Mouse (Mus musculus): ENCODE data around the gene Wscd2.

Wscd2 gene

DNA sequence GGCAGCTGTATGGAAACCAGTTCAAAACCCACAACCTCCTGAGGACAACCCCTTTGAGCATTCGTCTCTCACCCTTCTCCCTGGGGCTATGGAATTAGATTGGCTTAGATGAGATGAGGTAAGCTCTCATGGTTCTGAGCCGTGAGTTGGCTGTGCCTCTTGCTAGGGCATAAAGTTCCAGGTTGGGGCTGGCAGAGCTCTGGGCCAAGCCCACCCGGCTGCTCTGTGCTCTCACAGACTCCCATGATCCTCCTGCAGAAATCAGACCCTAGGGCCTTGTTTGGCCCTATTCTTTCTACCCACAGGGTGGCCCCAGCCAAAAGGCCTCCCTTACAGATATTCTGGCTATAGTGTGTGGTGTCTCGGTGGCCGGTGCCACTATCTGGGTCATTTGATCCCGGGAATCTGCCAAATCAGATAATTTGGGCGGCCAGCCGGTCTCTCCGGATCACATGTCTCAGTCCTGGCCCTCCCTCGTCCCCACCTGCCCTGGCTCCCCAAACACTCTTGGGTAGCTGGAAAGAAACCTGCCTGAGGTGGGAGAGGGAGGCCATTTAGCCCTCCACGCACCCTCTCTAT lies 4.5 kb upstream of the Wscd2 start:
- no peak for DNase-seq (ENCODE audit: low spot score)

DNA sequence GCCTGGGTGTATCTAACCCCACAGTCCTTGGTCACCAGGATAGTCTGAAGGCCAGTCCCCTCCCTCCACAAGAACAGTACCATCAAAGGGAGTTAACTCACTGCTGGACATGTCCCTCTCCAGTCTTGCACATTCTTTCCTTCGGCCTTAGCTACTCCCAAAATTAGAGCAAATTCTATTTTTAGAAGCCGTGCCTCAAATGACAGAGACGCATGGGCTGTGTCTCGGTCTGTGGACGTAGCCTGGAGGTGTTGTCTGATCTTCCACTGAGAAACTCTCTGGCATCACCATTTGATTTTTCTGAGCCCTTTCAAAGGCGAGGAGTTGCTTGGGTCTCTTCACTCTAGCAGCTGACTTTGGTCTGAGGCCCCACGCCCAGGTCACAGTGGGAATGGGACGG lies 2.3 kb upstream of the Wscd2 start:
- DNase-seq (ENCODE audit: low spot score), result no peak

DNA sequence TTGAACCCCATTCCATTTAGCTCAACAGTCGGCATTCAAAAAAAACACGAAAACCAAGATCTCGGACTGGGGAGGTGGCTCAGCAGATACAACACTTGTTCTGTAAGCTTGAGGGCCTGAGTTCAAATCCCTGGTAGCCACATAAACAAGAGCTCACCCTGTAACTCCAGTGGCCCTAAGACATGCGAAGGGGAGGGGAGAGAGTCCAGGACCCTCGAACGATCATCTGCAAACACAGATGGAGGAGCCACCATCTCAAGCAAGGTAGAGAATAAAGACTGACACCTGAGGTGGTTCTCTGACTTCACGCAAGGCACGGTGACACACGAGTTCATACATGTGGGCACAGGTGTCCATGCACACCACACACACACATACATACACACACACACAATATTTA lies 516 bp upstream of the Wscd2 start:
- no peak for DNase-seq (ENCODE audit: low spot score)

DNA sequence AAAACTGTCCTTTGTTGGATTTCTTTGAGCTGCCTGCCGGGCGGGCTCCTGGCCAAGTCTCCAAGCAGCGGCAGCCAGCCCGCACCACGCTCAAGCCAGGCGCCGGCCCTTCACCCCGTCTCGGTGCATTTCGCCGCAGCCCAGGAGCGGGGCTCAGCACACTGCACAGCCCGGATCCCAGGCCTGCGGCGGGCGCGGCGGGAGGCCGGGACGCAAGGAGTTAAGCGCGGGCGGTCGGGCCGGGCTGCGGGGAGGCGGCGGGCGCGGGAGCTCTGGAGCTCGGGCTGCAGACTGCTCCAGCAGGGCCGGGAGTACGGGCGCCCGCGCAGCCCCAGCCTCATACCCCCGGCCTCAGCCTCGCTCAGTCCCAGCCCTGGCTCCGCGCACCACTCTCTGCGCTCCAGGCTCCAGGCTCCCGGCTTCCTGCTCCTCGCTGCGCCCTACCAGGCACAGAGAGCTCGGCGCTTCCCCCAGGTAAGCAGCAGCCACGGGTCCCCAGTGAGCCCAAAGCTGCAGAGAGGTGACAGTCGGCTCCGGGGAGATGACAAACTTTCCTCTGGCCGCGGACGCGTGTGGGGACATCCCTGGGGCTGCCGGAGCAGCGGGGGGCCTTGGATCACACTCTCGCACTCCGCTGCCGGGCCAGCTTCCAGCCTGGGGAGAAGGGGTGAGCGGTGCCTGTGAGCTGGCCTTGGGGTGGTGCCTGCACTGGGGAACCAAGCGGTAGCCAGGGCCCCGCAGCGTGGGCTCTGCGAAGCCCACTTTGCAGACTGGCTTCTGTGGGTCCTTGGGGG lies 531 bp downstream of the Wscd2 start:
- peak; percentile 21 for DNase-seq (ENCODE audit: low spot score)

DNA sequence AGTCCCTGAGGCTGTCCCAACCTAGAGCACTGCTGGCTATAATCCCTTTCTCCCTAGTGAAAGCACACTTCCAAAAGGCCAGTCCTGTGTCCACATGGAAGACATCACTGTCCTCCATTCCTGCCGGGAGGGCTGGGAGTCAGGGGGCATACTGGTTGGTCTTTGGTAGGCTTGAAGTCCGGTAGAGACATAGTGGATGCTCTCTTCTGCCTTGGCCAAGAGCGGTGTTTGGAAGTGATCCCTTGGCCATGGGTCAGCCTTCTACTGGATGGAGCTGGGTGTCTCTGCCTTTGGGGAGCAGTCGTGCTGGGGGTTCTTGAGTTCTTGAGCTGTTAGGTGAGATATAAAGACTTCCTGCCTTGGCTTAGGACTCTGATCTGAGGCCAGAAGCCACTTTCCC lies 1.4 kb downstream of the Wscd2 start:
- no peak for DNase-seq (ENCODE audit: low spot score)

DNA sequence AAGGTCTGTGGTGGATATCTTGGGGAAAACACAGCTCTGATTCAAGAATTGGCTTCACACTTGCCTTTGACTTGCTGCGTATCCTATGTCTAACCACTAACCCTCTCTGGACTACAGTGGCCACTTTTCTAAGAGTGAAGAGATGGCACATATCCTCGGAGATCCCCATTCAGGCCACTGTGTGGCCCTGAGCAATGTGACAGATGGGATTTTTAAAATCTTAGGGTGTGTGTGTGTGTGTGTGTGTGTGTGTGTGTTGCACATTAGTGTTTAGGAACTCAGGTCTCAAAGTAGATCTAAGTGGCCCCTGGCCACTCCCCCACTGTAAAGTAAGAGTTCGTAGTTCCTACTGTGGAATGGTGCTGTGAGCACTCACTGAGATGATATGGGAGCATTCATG lies 1.9 kb downstream of the Wscd2 start:
- DNase-seq (ENCODE audit: low spot score), result no peak

DNA sequence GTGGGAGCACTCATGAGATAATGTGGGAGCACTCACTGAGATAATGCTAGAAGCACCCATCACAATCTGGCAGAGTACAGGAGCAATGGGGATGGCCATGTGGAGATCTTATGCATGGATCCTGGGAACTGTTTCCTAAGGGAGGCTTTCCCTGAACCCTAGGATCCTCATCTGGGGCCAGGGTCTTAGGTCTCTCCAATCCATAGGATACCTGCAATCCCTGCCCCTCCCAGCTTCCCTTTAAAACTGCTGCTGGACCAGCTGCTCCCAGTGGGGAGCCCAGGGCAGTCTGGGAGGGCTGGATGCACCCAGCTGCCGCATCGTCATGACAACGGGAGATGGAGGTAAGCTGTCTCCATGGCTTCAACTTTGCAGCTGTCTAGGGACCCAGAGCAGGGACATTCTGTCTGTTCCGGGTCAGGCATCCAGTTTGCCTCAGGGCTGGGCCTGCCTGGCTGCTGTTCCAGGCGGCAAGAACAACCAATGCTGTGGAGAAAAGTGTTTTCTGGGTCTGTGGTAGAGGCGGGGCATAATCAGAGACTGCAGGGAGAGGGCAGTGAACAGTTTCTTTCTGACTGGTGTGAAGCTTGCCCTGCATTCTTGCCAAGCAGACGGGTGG lies 2.4 kb downstream of the Wscd2 start:
- no peak for DNase-seq (ENCODE audit: low spot score)

GRCm38 (mm10) chr5:113493997-113494396 lies 3.9 kb downstream of the Wscd2 start:
- DNase-seq (ENCODE audit: low spot score), result no peak

DNA sequence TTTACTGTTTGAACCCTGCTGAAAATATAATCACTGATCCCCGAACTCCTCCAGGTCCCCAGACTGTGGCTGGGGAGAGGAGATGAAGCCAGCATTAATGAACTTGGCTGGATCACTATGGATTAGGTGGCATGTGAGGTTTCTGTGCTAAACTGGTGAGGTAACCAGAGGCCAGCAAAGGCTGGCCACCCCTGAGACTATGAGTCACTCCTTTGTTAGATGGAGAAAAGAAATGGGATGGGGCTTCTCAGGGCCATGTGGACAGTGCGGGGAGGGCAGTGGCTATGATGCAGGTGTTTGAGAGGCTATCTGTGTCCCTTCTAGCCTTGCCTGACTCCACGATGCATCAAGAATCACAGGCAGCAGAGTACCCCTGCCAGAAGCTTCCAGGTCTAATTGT lies 6.8 kb downstream of the Wscd2 start:
- no peak for DNase-seq (ENCODE audit: low spot score)

GRCm38 (mm10) chr5:113499421-113499820 lies 9.3 kb downstream of the Wscd2 start:
- no peak for DNase-seq (ENCODE audit: low spot score)

DNA sequence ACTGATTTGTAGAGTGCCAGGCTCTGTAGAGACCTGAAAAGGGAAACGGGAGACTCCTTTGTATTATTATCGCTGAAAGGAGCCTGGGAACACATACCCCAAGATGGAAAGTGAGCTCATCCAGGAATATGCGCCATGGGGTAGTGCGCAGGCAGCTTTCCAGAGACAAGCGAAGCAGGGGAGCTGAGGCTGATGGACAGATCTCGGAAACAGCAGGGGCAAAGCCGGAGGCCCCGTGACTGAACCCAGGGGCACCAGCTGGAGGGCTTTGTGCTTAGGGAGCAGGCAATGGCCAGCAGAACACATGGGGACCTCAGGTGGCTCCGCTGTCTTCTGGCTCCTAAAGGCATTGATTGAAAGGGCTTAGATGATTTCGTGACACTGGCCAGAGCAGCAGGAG lies 13.1 kb downstream of the Wscd2 start:
- DNase-seq (ENCODE audit: low spot score), result no peak

GRCm38 (mm10) chr5:113504654-113505053 lies 14.5 kb downstream of the Wscd2 start:
- no peak for DNase-seq (ENCODE audit: low spot score)

DNA sequence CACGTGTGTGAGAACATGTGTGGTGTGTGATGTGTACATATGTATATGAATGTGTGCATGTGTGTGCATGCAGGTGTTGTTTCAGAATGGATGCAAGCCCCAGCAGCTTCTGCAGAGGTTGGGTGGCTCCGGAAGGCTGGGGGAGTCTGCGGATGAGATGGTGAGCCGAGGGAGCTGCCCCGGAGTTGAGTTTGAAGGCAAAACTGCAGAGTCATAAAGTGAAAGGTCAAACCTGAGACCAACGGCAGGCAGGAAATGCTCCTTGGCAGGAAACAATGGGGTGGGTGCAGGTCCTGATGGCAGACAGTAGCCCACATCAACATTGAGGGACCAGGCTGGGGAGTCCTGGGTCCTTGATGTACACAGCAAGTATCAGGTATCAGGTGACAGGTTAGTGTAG lies 15.9 kb downstream of the Wscd2 start:
- DNase-seq (ENCODE audit: low spot score), result no peak

DNA sequence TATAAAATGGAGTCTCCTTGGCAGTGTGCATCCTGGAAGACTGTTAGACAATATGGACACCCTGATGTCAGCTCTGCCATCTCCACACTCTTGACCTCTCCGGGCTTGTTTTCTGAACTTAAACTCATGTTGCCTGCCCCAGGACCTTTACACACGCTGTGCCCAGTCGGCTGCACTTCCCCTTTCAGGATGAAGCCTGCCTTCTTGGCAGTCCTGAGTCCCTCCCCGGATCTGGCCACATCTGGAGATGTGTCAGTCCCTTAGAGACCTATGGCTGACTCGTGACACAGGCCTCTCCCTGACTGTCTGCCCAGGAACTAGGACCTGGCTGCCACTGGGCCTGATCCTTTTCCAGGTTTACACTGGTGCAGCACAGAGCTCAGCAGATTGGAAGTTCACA lies 16.6 kb downstream of the Wscd2 start:
- no peak for DNase-seq (ENCODE audit: low spot score)

DNA sequence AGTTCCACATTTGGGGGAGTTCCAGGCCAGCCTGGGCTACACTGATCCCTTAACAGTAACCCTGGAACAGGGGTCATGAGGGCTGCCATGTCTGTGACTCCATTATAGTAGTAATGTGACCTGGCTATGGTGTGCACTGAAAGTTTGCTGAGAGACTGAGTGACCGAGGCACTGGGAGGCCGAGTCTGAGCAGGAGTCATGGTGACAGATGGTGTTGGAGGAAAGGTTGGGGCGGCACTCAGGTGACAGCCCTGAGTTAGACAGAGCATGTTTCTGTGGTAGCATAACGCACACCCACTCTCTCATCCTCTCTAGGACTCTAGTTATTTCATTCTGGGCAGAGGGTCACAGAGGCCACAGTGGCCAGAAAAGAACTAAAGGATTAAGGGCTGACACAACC lies 19.0 kb downstream of the Wscd2 start:
- DNase-seq (ENCODE audit: low spot score), result no peak

GRCm38 (mm10) chr5:113513640-113514039 lies 23.5 kb downstream of the Wscd2 start:
- no peak for DNase-seq (ENCODE audit: low spot score)

- no peak for DNase-seq (ENCODE audit: low spot score)
Measured at GRCm38 (mm10) chr5:113514062-113514461, 23.9 kb downstream of the Wscd2 start.

GRCm38 (mm10) chr5:113516119-113516872 lies 26.2 kb downstream of the Wscd2 start:
- no peak for DNase-seq (ENCODE audit: low spot score)

GRCm38 (mm10) chr5:113516873-113517336 lies 26.8 kb downstream of the Wscd2 start:
- DNase-seq (ENCODE audit: low spot score), result no peak

DNA sequence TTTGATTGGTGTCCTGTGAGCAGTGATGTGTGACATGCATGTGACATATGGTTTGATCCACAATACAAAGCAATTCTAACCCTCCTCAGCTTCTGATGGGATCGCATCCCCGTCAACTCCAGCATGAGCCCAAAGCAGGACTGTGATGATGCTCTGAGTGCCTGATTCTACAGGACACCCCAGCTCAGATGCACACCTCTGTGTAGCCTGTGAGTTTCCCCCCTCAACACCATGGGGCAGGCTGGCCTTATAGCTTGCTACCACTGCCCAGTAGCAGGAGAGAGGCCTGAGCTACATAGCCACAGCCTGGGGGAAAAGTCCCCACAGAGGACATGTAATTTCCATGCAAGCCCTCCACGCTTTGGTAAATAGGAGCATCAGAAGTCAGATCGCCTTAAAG lies 27.3 kb downstream of the Wscd2 start:
- DNase-seq (ENCODE audit: low spot score), result no peak

DNA sequence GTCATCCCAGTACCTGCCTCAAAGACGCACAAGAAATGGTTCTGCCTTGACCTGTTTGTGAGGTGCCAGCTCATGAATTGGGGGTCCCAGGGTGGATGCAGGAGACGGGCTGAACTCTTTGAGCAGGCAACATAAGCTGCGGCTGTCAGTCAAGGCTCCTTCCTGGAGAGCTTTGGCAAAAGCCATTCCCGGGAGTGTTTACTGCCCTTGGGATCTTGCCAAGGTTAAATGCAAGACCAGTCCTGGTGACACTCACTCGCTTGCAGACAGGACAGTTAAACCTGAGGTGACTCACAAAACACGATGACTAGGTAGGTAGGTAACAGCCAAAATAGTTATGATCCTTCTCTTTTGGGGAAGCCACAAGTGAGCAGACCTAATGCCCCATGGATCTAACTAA lies 30.9 kb downstream of the Wscd2 start:
- DNase-seq (ENCODE audit: low spot score), result no peak

- no peak for DNase-seq (ENCODE audit: low spot score)
Measured at GRCm38 (mm10) chr5:113538826-113539225, 48.7 kb downstream of the Wscd2 start.

- no peak for DNase-seq (ENCODE audit: low spot score)
Measured at GRCm38 (mm10) chr5:113539438-113539837, 49.3 kb downstream of the Wscd2 start.
